Mouse (Mus musculus) kidney, embryonic 14.5 days (tissue): ENCODE measurements around the gene Ror1. TPM values are rescaled to one million over a fixed set of nuclear protein-coding genes. Genes with fewer than 3 reads are reported as not detected.

Experiments used
- ATAC-seq: fragments of 200-750 bp; cut with Nextera tagmentation; 2 replicates; pipeline ENCODE4 v1.8.0; 2017; ENCODE audit warnings: moderate number of reproducible peaks, mild to moderate bottlenecking, moderate TSS enrichment, moderate library complexity; ENCODE audit not compliant: low FRiP score, low TSS enrichment
- H3K27ac ChIP-seq: fragments of 300-500 bp; sonication (generic); 2 replicates; pipeline ENCODE4 v1.5.1; 2014; ENCODE audit warnings: low read depth, mild to moderate bottlenecking, low read length, moderate library complexity, mixed read lengths
- H3K27me3 ChIP-seq: fragments of 300-500 bp; sonication (generic); 2 replicates; pipeline ENCODE4 v1.6.1; 2014; ENCODE audit warnings: mild to moderate bottlenecking, low read length; ENCODE audit not compliant: control insufficient read depth, insufficient read depth
- H3K36me3 ChIP-seq: fragments of 300-500 bp; sonication (generic); 2 replicates; pipeline ENCODE4 v1.6.1; 2014; ENCODE audit warnings: low read length, mixed read lengths; ENCODE audit not compliant: control insufficient read depth, insufficient read depth
- H3K4me1 ChIP-seq: fragments of 300-500 bp; sonication (generic); 2 replicates; pipeline ENCODE4 v1.6.1; 2014; ENCODE audit warnings: low read length, mixed read lengths; ENCODE audit not compliant: control insufficient read depth, insufficient read depth
- H3K4me2 ChIP-seq: fragments of 300-500 bp; sonication (generic); replicated peaks from 2 replicates; pipeline ENCODE4 v1.6.1; 2014; ENCODE audit warnings: low read depth, mild to moderate bottlenecking, low read length
- H3K4me3 ChIP-seq: fragments of 300-500 bp; sonication (generic); 2 replicates; pipeline ENCODE4 v1.5.1; 2014; ENCODE audit warnings: mild to moderate bottlenecking, low read length
- H3K9ac ChIP-seq: fragments of 300-500 bp; sonication (generic); 2 replicates; pipeline ENCODE4 v1.6.1; 2014; ENCODE audit warnings: low read depth, mild to moderate bottlenecking, low read length, moderate library complexity
- H3K9me3 ChIP-seq: fragments of 300-500 bp; sonication (generic); 2 replicates; pipeline ENCODE4 v1.6.1; 2016; ENCODE audit warnings: low read length; ENCODE audit not compliant: control insufficient read depth
- WGBS: fragments of 180-500 bp; shearing (Covaris S2); extraction: QIAGEN DNeasy Blood & Tissue Kit; methylation state at CpG from one replicate; pipeline ENCODE4 v1.1.7; 2014; 5-methylcytosine and 5-hydroxymethylcytosine counted together
- polyA plus RNA-seq: library from polyadenylated mRNA; unstranded; fragments of >200 nt; fragmentation: Nextera tagmentation; extraction: Ambion mirVana; gene quantifications from 2 replicates; pipeline ENCODE4 v1.2.1, GENCODE M21; 2014

Gene Ror1
- polyA plus RNA-seq, 1 experiment from 2014 or later: 12.8 TPM

DNA sequence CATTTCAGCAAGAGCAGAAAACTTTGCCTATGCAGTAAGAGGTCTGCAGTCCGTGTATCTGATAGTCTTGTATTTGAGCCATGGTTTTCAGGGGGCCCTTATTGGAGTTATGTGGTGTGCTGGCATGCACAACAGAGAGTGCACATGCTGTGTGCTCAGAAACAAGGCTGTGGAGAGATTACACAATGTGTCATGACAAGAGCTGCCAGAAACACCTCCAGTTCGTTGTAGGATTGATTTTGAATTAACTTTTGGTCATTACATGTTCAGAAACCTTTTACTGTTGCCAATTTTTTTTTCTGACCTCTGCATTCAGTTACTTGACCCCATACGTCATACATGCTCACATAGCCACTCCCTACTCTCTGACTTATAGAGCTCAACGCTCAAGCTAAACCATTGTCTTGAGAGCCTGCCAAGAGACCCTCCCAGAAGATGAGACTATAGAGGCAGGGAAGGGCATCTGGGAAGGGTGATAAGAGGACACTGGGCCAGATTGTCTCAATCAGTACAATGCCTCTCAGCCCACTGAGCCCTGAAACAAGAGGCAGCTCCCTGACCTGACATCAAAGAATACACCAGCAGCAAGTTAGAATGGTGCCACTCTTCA lies 232.9 kb downstream of the Ror1 start:
- 53% methylated on average over 4 of the region's 4 CpGs for WGBS
- Histone ChIP-seq H3K27me3 (no peaks in the 10 kb centered on the region), H3K36me3 (no peaks in the 10 kb centered on the region), H3K4me2 (no peak overlapping the region), H3K9me3 (no peaks in the 10 kb centered on the region), H3K9ac (no peak overlapping the region), H3K27ac (no peak overlapping the region), H3K4me3 (no peak overlapping the region), H3K4me1 (no peaks in the 10 kb centered on the region)
- no peak for ATAC-seq

DNA sequence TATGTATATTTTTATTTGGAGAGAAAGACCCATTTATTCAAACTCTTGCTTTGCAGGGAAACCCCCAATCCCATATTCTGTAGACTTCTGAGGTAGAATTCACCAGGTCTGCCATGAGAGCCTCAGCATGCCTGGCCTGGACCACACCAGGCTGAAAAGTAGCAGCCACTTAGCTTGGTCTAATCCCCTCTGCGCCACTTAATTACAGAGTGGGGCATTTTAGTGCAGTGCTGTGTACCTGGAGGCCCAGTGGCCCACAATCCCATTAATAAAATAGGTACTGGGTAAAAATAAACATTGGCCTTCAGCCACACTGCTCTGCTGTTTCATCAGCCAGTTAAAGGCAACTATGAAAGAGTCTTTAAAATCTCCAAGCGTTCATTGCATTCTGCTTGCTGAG lies 239.6 kb downstream of the Ror1 start:
- Histone ChIP-seq H3K9me3 (no peaks in the 10 kb centered on the region), H3K4me1 (peaks cover 5% of the 10 kb centered on the region; the same call in 1 of the 2 replicates), H3K27ac (no peak overlapping the region), H3K27me3 (no peaks in the 10 kb centered on the region), H3K36me3 (no peaks in the 10 kb centered on the region), H3K4me3 (no peak overlapping the region), H3K4me2 (no peak overlapping the region), H3K9ac (no peak overlapping the region)
- WGBS: 57% methylated on average over 2 of the region's 2 CpGs
- ATAC-seq: no peak

GRCm38 (mm10) chr4:100347791-100348190 lies 252.2 kb downstream of the Ror1 start:
- no peak for ATAC-seq
- no peak overlapping the region for H3K4me3 ChIP-seq
- no peaks in the 10 kb centered on the region for H3K27me3 ChIP-seq
- H3K9ac ChIP-seq: no peak overlapping the region
- H3K27ac ChIP-seq: no peak overlapping the region
- no peak overlapping the region for H3K4me2 ChIP-seq
- no peaks in the 10 kb centered on the region for H3K9me3 ChIP-seq
- 0 out of 2 replicates have a peak, but pooled peaks cover 3% of the 10 kb centered on the region for H3K4me1 ChIP-seq
- no peaks in the 10 kb centered on the region for H3K36me3 ChIP-seq
- 72% methylated on average over 3 of the region's 3 CpGs for WGBS

- 91% methylated on average over 7 of the region's 7 CpGs for WGBS
- H3K9me3 ChIP-seq: no peaks in the 10 kb centered on the region
- H3K36me3 ChIP-seq: no peaks in the 10 kb centered on the region
- ATAC-seq: no peak
- H3K4me1 ChIP-seq: 0 out of 2 replicates have a peak, but pooled peaks cover 4% of the 10 kb centered on the region
- H3K4me3 ChIP-seq: no peak overlapping the region
- H3K27ac ChIP-seq: no peak overlapping the region
- no peak overlapping the region for H3K9ac ChIP-seq
- no peaks in the 10 kb centered on the region for H3K27me3 ChIP-seq
- H3K4me2 ChIP-seq: no peak overlapping the region
Observed at GRCm38 (mm10) chr4:100350106-100350795, 254.7 kb downstream of the Ror1 start.

- H3K4me3 ChIP-seq: no peak overlapping the region
- H3K4me1 ChIP-seq: 0 out of 2 replicates have a peak, but pooled peaks cover 6% of the 10 kb centered on the region
- H3K27ac ChIP-seq: no peak overlapping the region
- no peaks in the 10 kb centered on the region for H3K9me3 ChIP-seq
- H3K27me3 ChIP-seq: no peaks in the 10 kb centered on the region
- H3K36me3 ChIP-seq: no peaks in the 10 kb centered on the region
- ATAC-seq: no peak
- no peak overlapping the region for H3K9ac ChIP-seq
- no peak overlapping the region for H3K4me2 ChIP-seq
Observed at GRCm38 (mm10) chr4:100351797-100352290, 256.3 kb downstream of the Ror1 start.

- Histone ChIP-seq H3K36me3 (no peaks in the 10 kb centered on the region), H3K27me3 (no peaks in the 10 kb centered on the region), H3K27ac (no peak overlapping the region), H3K9ac (no peak overlapping the region), H3K4me2 (no peak overlapping the region), H3K4me1 (0 out of 2 replicates have a peak, but pooled peaks cover 3% of the 10 kb centered on the region), H3K4me3 (no peak overlapping the region), H3K9me3 (no peaks in the 10 kb centered on the region)
- no peak for ATAC-seq
- WGBS: 68% methylated on average over 5 of the region's 5 CpGs
Observed at GRCm38 (mm10) chr4:100355566-100355965, 260.0 kb downstream of the Ror1 start.

GRCm38 (mm10) chr4:100357881-100358589 lies 262.4 kb downstream of the Ror1 start:
- Histone ChIP-seq H3K36me3 (no peaks in the 10 kb centered on the region), H3K9me3 (no peaks in the 10 kb centered on the region), H3K27me3 (no peaks in the 10 kb centered on the region), H3K4me1 (0 out of 2 replicates have a peak, but pooled peaks cover 3% of the 10 kb centered on the region), H3K4me3 (no peak overlapping the region), H3K4me2 (no peak overlapping the region), H3K27ac (no peak overlapping the region), H3K9ac (no peak overlapping the region)
- no peak for ATAC-seq
- 82% methylated on average over 4 of the region's 4 CpGs for WGBS

DNA sequence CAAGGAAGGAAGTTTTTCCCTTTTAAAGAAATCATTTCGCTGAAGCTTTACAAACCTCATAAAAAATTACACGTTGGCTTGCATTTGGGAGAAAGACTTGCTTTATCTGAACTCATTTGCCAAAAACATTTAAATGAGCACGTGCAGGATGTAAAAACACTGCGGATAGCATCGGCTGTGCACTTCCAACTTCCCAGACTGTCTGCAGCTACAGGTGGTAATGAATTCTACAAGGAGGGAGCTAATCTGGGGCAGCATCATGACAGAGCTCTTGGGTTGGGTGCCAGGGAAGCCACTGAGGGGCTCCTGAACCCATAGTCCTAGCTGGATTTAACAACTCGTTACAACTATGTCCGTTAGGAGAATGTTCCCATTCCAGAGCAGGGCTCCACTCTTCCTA lies 268.1 kb downstream of the Ror1 start:
- WGBS: 67% methylated on average over 7 of the region's 7 CpGs
- H3K4me1 ChIP-seq: no peaks in the 10 kb centered on the region
- H3K4me2 ChIP-seq: no peak overlapping the region
- no peaks in the 10 kb centered on the region for H3K9me3 ChIP-seq
- no peaks in the 10 kb centered on the region for H3K36me3 ChIP-seq
- no peak overlapping the region for H3K9ac ChIP-seq
- ATAC-seq: no peak
- H3K27me3 ChIP-seq: no peaks in the 10 kb centered on the region
- H3K27ac ChIP-seq: no peak overlapping the region
- no peak overlapping the region for H3K4me3 ChIP-seq

DNA sequence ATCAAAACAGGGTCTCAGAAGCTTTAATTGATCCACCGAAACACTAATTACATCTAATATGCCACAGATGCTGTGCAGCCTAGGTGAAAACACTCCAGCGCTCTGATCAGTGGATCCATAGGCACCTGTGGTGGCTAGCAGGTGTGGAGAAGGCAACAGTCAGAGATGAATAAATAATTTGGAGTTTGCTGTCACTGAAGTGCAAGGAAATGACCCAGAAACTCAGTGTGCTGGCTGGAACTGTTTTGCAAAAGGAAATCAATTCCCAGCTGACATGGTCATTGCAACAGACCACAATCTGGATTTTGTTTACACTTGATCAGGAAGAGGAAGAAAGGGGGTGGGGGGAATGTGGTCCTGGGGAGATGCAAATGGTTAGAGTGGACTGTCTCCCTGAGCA lies 273.1 kb downstream of the Ror1 start:
- no peak overlapping the region for H3K4me2 ChIP-seq
- no peak overlapping the region for H3K4me3 ChIP-seq
- 91% methylated on average over 2 of the region's 2 CpGs for WGBS
- H3K36me3 ChIP-seq: no peaks in the 10 kb centered on the region
- H3K9ac ChIP-seq: no peak overlapping the region
- H3K27ac ChIP-seq: no peak overlapping the region
- no peaks in the 10 kb centered on the region for H3K4me1 ChIP-seq
- ATAC-seq: no peak
- H3K27me3 ChIP-seq: no peaks in the 10 kb centered on the region
- H3K9me3 ChIP-seq: no peaks in the 10 kb centered on the region
